Mouse (Mus musculus): ENCODE measurements at regions not wholly inside any gene's neighbourhood (a gene's known extent, or its start where the extent isn't known, plus 50 kb on each side); places are given as distances from the start of the nearest gene placed in this dataset.

DNA sequence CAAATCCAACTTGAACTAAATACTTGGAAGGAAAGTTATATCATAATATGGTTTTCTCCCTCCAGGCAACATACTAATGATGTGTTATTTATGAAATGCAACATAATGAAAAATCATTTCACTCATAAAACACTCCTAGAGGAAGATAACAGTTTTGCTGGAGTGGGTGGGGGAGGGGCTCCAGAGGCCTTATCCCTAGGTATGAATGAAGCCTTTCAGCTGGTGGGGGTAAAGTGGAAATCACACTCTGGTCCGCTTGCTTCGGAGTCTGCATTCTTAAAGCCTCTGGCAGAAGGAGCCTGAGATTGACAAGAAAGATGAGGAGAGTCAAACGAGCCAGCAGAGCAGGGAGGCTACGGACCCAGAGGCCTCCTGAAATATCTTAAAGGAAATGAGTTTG, 219.5 kb upstream of the Map3k7 start:
- no peaks in the 10 kb centered on the region for H3K27me3 ChIP-seq (replicated peaks; ENCODE audit: control insufficient read depth, insufficient read depth, low read length)
- ATAC-seq (replicated peaks; ENCODE audit: low FRiP score), result no peak
- H3K9me3 ChIP-seq (ENCODE audit: control insufficient read depth, low read length), result no peaks in the 10 kb centered on the region
- DNase-seq (ENCODE audit: low spot score), result no peak
- no peak overlapping the region for H3K27ac ChIP-seq (ENCODE audit: low read depth, low read length)
- H3K4me3 ChIP-seq (ENCODE audit: low read depth, low read length), result no peak overlapping the region
- no peaks in the 10 kb centered on the region for H3K36me3 ChIP-seq (ENCODE audit: control insufficient read depth, insufficient read depth, low read length)
- no peaks in the 10 kb centered on the region for H3K4me1 ChIP-seq (replicated peaks; ENCODE audit: control insufficient read depth, insufficient read depth, low read length)
- no peak overlapping the region for H3K9ac ChIP-seq (ENCODE audit: low read depth, low read length)
- H3K4me2 ChIP-seq, result no peak overlapping the region
- 58% methylated on average over 4 of the region's 4 CpGs for WGBS

DNA sequence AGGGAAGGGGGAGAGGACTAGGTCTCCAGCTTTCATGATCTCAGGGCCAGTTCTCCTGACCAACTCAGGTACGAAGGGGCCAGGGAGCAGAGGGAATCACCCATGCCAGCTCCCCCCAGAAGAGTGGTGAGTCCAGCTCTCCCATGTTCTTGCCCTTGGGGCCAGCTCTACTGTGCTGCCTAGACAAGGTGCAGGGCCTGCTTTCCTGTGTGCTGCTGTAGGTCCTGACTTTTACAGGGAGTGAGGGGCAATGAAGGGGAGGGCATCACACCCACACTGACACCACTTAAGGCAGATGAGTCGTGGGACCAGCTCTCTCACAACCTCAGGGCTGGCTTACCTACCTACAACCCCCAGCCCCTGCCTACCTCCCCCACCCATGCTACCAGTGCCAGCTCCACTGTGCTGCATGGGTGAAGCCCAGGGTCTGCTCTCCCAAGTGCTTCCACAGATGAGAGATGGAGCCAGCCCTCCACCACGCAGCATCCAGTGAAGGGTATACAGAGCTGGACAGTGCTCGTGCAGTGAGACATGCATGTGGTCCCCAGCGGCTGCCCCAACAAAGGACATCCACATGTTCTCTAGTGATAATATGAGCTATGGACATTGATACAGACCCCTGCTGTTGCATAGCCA, 210.1 kb upstream of the Map3k7 start:
- H3K9me3 ChIP-seq (ENCODE audit: control insufficient read depth, low read length), result no peaks in the 10 kb centered on the region
- no peaks in the 10 kb centered on the region for H3K36me3 ChIP-seq (ENCODE audit: control insufficient read depth, insufficient read depth, low read length)
- ATAC-seq (replicated peaks; ENCODE audit: low FRiP score), result no peak
- H3K27me3 ChIP-seq (replicated peaks; ENCODE audit: control insufficient read depth, insufficient read depth, low read length), result no peaks in the 10 kb centered on the region
- H3K4me2 ChIP-seq, result no peak overlapping the region
- DNase-seq (ENCODE audit: low spot score), result no peak
- 74% methylated on average over 5 of the region's 5 CpGs for WGBS
- no peak overlapping the region for H3K27ac ChIP-seq (ENCODE audit: low read depth, low read length)
- H3K9ac ChIP-seq (ENCODE audit: low read depth, low read length), result no peak overlapping the region
- H3K4me1 ChIP-seq (replicated peaks; ENCODE audit: control insufficient read depth, insufficient read depth, low read length), result no peaks in the 10 kb centered on the region
- no peak overlapping the region for H3K4me3 ChIP-seq (ENCODE audit: low read depth, low read length)

DNA sequence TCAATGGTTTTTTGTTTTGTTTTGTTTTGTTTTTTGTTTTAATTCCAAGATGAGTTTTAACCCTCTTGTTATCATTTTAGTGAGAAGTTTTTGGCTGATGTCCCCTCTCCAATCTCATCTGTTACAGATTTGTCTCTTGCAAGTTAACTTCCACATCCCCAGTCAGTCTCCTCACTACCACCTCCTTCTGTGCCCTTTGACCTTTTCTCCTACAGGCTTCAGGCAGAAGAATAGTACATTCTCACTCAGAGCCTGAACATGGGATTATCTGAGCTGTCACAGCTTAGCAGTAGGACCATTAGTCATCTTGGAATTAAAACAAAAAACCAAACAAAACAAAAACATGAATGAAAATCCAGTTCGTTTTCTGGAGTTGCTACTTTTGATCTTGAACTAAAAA, 206.8 kb upstream of the Map3k7 start:
- H3K27me3 ChIP-seq (replicated peaks; ENCODE audit: control insufficient read depth, insufficient read depth, low read length), result no peaks in the 10 kb centered on the region
- no peaks in the 10 kb centered on the region for H3K9me3 ChIP-seq (ENCODE audit: control insufficient read depth, low read length)
- H3K36me3 ChIP-seq (ENCODE audit: control insufficient read depth, insufficient read depth, low read length), result no peaks in the 10 kb centered on the region
- no peaks in the 10 kb centered on the region for H3K4me1 ChIP-seq (replicated peaks; ENCODE audit: control insufficient read depth, insufficient read depth, low read length)
- H3K4me2 ChIP-seq, result no peak overlapping the region
- H3K9ac ChIP-seq (ENCODE audit: low read depth, low read length), result no peak overlapping the region
- 48% methylated on average over 1 of the region's 1 CpGs for WGBS
- ATAC-seq (replicated peaks; ENCODE audit: low FRiP score) (no peak), DNase-seq (ENCODE audit: low spot score) (no peak)
- no peak overlapping the region for H3K27ac ChIP-seq (ENCODE audit: low read depth, low read length)
- H3K4me3 ChIP-seq (ENCODE audit: low read depth, low read length), result no peak overlapping the region

DNA sequence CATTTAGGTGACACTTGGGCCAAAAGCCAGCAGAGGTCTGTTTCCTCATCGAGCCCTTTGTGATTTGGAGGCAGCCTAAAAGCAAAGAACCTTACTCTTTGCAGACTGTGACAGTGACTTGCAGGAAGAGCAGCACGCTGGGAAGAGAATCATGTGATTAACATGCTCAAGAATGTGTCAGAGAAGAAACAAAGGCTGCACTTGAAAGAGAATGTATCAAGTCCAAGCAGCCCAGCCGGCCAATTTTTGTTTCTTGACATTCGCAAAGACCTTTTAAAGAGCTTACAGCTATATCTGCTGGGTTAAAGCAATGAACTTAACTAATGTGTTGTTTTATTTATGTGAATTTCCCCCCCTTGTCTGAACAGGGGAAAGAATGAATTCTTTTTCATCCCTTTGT, 203.8 kb upstream of the Map3k7 start:
- Histone ChIP-seq H3K36me3 (ENCODE audit: control insufficient read depth, insufficient read depth, low read length) (no peaks in the 10 kb centered on the region), H3K4me3 (ENCODE audit: low read depth, low read length) (no peak overlapping the region), H3K9ac (ENCODE audit: low read depth, low read length) (no peak overlapping the region), H3K4me2 (no peak overlapping the region), H3K9me3 (ENCODE audit: control insufficient read depth, low read length) (no peaks in the 10 kb centered on the region), H3K27me3 (replicated peaks; ENCODE audit: control insufficient read depth, insufficient read depth, low read length) (no peaks in the 10 kb centered on the region), H3K27ac (ENCODE audit: low read depth, low read length) (no peak overlapping the region), H3K4me1 (replicated peaks; ENCODE audit: control insufficient read depth, insufficient read depth, low read length) (no peaks in the 10 kb centered on the region)
- DNase-seq (ENCODE audit: low spot score), result no peak
- no peak for ATAC-seq (replicated peaks; ENCODE audit: low FRiP score)
- 55% methylated on average over 4 of the region's 4 CpGs for WGBS

DNA sequence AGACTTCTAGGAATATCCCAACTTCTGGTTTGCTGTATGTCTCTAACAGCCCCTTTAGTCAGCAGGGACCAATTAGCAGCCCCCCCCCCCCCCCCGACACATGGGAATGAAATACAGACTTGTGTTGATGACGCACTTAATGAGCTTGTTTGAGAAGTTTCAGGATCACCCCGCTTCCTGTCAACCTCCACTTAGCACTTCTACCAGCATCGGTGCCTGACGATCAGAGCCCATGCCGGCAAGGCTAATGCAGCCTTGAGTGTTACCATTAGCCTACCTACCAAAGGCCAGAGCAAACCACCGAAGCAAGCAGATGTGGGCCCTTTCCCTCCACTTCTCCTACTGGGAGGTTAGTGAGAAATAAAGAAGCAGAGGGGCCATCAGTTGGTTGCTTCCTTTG, 201.7 kb upstream of the Map3k7 start:
- no peak overlapping the region for H3K4me2 ChIP-seq

DNA sequence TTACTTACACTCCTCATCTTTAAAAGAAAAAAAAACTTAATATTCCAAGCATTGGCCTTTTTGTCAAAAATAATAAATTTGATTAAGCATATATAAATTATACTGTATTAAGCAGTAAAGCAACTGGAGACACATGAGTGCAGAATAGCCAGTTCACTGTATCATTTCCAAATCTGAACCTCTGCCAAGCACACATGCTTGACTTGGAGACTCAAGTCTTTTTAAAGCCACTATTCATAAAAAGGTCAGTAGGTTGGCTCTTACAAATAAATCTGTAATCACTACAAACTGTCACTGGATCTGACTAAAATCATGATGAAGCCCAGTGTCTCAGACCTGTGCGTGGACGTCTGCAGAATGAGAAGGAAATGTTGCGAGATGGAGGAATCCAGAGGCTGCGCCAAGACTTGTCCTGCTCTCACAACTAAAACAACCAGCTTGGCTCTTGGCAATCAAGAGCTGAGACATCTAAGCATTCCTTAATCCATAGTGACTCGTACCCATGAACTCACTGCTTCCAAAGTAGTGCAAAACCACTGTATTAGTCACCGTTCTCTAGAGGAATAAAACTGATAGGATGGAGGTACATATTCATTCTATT, 195.8 kb upstream of the Map3k7 start:
- H3K4me1 ChIP-seq (replicated peaks; ENCODE audit: control insufficient read depth, insufficient read depth, low read length), result no peaks in the 10 kb centered on the region
- no peak overlapping the region for H3K4me2 ChIP-seq
- H3K27me3 ChIP-seq (replicated peaks; ENCODE audit: control insufficient read depth, insufficient read depth, low read length), result no peaks in the 10 kb centered on the region
- no peak for ATAC-seq (replicated peaks; ENCODE audit: low FRiP score)
- no peaks in the 10 kb centered on the region for H3K36me3 ChIP-seq (ENCODE audit: control insufficient read depth, insufficient read depth, low read length)
- DNase-seq (ENCODE audit: low spot score), result no peak
- H3K9ac ChIP-seq (ENCODE audit: low read depth, low read length), result no peak overlapping the region
- H3K4me3 ChIP-seq (ENCODE audit: low read depth, low read length), result no peak overlapping the region
- 76% methylated on average over 6 of the region's 6 CpGs for WGBS
- H3K9me3 ChIP-seq (ENCODE audit: control insufficient read depth, low read length), result no peaks in the 10 kb centered on the region
- H3K27ac ChIP-seq (ENCODE audit: low read depth, low read length), result no peak overlapping the region

More for the DNA sequence above, 201.7 kb upstream of the Map3k7 start:
- no peak overlapping the region for H3K9ac ChIP-seq (ENCODE audit: low read depth, low read length)
- H3K9me3 ChIP-seq (ENCODE audit: control insufficient read depth, low read length), result no peaks in the 10 kb centered on the region
- H3K27me3 ChIP-seq (replicated peaks; ENCODE audit: control insufficient read depth, insufficient read depth, low read length), result no peaks in the 10 kb centered on the region
- WGBS, result 45% methylated on average over 7 of the region's 7 CpGs
- H3K36me3 ChIP-seq (ENCODE audit: control insufficient read depth, insufficient read depth, low read length), result no peaks in the 10 kb centered on the region
- no peak overlapping the region for H3K27ac ChIP-seq (ENCODE audit: low read depth, low read length)
- DNase-seq (ENCODE audit: low spot score), result no peak
- H3K4me3 ChIP-seq (ENCODE audit: low read depth, low read length), result no peak overlapping the region
- no peaks in the 10 kb centered on the region for H3K4me1 ChIP-seq (replicated peaks; ENCODE audit: control insufficient read depth, insufficient read depth, low read length)
- no peak for ATAC-seq (replicated peaks; ENCODE audit: low FRiP score)

DNA sequence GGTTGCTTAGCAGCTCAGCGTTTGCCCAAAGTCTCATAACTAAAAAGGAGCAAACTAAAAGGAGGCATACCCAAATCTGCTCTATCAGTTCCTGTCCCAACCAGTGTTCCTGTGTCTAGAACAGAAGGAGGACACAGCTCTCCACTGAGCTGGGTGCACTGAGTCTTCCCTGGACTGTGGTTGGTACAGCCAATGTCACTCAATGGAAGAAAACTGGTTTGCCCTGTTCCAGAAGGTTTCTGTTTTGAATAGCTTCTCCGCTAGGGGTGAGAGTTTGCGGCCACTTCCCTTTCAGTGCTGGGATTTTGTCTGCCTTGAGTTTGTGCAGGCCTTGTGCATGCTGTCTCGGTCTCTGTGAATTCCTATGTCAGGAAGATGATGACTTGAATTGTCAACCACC, 194.6 kb upstream of the Map3k7 start:
- Histone ChIP-seq H3K27ac (ENCODE audit: low read depth, low read length) (no peak overlapping the region), H3K4me3 (ENCODE audit: low read depth, low read length) (no peak overlapping the region), H3K9me3 (ENCODE audit: control insufficient read depth, low read length) (no peaks in the 10 kb centered on the region), H3K4me2 (no peak overlapping the region), H3K36me3 (ENCODE audit: control insufficient read depth, insufficient read depth, low read length) (no peaks in the 10 kb centered on the region), H3K27me3 (replicated peaks; ENCODE audit: control insufficient read depth, insufficient read depth, low read length) (no peaks in the 10 kb centered on the region), H3K4me1 (replicated peaks; ENCODE audit: control insufficient read depth, insufficient read depth, low read length) (no peaks in the 10 kb centered on the region), H3K9ac (ENCODE audit: low read depth, low read length) (no peak overlapping the region)
- DNase-seq (ENCODE audit: low spot score), result no peak
- ATAC-seq (replicated peaks; ENCODE audit: low FRiP score), result no peak
- WGBS, result 73% methylated on average over 4 of the region's 4 CpGs

DNA sequence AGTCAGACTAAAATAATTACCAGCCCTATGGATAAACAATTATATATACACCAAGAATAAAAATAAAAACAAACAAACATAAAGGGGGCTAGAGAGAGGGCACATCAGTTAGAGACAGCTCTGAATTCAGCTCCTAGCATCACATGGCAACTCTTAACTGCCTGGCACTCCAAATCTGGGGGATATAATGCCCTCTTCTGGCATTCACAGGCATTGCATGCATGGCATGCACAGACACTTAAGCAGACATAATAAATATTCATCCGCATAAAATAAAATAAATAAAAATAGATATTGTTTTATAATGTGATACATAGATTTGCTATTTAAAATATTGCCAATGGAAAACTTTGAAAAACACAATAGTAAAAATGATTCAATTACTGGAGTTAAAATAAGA, 177.6 kb upstream of the Map3k7 start:
- Histone ChIP-seq H3K9ac (ENCODE audit: low read depth, low read length) (no peak overlapping the region), H3K4me2 (no peak overlapping the region), H3K4me1 (replicated peaks; ENCODE audit: control insufficient read depth, insufficient read depth, low read length) (no peaks in the 10 kb centered on the region), H3K4me3 (ENCODE audit: low read depth, low read length) (no peak overlapping the region), H3K9me3 (ENCODE audit: control insufficient read depth, low read length) (no peaks in the 10 kb centered on the region), H3K36me3 (ENCODE audit: control insufficient read depth, insufficient read depth, low read length) (no peaks in the 10 kb centered on the region), H3K27ac (ENCODE audit: low read depth, low read length) (no peak overlapping the region), H3K27me3 (replicated peaks; ENCODE audit: control insufficient read depth, insufficient read depth, low read length) (no peaks in the 10 kb centered on the region)
- ATAC-seq (replicated peaks; ENCODE audit: low FRiP score) (no peak), DNase-seq (ENCODE audit: low spot score) (no peak)
- WGBS, result 72% methylated on average over 1 of the region's 1 CpGs

DNA sequence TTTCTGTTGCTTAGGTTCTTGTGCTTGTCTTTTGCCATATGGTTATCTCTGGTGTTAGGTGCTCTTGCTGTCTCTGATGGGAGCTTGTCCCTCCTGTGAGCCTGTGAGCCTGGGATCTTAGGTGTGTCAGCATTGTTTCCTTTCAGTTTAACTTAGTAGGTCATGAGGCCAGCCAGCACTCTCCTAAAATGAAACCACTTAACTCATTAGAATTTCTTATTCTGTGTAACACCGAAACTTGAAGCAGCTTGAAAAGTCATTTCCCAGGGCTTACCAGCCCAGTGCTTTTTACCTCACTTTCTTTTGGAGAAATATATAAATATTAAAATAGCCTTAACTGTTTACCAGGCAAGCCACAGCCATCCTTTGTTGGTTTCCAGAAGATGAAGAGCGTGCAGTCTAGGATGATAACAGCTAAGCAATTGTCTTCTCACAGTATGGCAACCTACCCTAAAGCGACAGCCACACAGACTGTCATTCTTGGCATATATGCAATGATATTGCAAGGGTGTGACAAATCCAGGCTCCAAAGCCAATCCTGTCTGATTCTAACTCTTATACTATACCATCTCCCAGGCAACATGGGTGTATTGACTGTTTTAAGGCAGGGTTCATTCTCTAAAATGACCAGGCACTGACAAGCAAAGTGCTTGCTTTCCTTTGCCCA, 146.2 kb upstream of the Map3k7 start:
- 85% methylated on average over 3 of the region's 3 CpGs for WGBS
- no peak overlapping the region for H3K4me2 ChIP-seq
- ATAC-seq (replicated peaks; ENCODE audit: low FRiP score) (no peak), DNase-seq (ENCODE audit: low spot score) (no peak)
- H3K4me3 ChIP-seq (ENCODE audit: low read depth, low read length), result no peak overlapping the region
- H3K4me1 ChIP-seq (replicated peaks; ENCODE audit: control insufficient read depth, insufficient read depth, low read length), result no peaks in the 10 kb centered on the region
- no peak overlapping the region for H3K27ac ChIP-seq (ENCODE audit: low read depth, low read length)
- H3K9ac ChIP-seq (ENCODE audit: low read depth, low read length), result no peak overlapping the region
- H3K9me3 ChIP-seq (ENCODE audit: control insufficient read depth, low read length), result no peaks in the 10 kb centered on the region
- H3K27me3 ChIP-seq (replicated peaks; ENCODE audit: control insufficient read depth, insufficient read depth, low read length), result no peaks in the 10 kb centered on the region
- H3K36me3 ChIP-seq (ENCODE audit: control insufficient read depth, insufficient read depth, low read length), result no peaks in the 10 kb centered on the region
